Mouse (Mus musculus) embryo, embryonic 11.5 days (tissue): Measurements from ENCODE around the gene Ypel4.

Experiments used
- DNase-seq: peaks from one replicate; pipeline ENCODE4 v3.0.0-alpha.2; 2012; ENCODE audit warnings: low read depth, low spot score

The Ypel4 gene

DNA sequence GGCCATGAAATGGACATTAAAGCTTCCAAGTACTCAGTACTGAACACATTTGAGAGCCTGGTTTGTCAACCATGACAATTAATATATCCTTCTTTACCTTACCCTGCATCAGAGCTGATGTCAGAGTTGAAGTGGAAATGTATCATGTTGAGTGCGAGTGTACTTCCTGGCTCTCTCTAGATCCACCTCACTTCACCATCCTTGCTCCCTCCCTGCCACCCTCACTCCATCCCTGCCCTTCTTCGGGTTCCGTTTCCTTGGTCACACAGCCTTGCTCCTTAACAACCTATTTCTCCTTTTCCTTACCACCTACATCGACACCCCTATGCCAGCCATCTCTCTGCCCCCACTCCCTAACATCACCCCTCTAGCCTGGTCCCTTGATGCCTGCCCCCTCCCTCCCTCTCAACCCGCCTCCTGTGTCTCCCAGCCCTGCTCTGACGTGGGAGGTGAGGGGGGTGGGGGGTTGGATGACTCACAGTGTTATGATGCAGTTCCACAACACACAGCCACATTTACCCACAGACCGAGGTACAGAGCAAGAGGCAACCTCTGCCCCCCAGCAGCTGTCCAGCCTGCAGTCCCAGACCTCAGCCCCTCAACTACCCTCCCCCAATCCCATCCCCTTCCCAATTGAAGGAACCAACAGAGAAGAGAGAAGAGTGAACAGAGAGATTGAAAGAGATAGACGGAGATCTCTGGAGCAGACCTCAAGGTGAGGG, at the start of gene Ypel4:
Ypel4 (plus strand) TSS at position 480 of the 722 bp plus-strand sequence.
- no peak for DNase-seq

DNA sequence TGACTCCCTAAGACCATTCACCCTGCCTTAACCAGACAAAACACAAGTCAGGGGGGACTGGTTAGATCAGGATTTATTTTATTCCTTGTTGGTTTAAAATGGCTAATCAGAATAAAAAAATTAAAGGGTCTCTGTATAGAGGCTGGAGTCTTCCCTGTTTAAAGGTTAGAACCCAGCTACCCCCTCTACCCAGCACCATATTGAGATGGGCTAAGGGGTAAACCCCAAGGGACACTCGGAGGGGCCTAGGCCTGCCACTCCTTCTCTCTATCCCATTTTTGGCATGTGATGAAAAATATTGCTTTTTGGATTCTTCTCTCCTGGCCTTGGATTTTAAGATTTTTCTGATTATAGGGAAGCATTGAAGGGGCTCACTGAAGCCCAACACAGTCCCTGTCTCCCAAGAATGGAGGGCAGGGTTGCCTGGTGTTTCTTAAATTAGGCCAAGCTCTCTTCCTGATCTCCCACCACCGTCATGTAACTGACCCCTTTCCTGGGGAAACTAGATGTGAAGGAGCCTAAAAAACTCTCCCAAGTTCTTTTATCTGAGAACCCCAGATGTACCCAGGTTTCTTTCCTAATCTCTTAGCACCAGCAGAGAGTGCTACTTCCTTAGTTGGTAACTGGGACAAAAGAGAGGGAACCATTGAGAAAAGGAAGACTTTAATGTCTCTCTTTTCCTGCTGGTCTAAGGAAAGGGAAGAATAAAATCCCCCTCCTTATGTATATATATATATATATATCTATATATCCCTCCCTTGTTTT, 45.6 kb upstream of the Ypel4 start:
- DNase-seq = no peak

DNA sequence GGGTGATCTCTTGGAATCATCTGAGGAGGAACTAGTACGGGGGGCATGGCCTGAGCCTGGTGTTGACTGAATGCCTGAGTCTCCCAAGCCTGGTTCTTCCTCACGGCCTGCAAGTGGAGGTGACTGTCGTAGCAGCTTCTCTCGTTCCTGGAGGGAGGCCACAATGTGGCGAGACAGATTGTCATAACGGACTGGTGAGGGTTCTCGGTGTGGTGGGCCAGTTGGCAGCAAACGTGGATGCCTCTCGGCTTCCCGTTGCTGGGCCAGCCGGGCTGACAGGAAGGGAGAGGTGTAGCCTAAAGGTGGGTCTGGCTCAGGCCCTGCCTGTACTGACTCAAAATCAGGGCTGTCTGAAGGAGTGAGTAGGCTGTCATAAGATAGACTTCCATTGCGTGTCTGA, 43.8 kb upstream of the Ypel4 start:
- no peak for DNase-seq

DNA sequence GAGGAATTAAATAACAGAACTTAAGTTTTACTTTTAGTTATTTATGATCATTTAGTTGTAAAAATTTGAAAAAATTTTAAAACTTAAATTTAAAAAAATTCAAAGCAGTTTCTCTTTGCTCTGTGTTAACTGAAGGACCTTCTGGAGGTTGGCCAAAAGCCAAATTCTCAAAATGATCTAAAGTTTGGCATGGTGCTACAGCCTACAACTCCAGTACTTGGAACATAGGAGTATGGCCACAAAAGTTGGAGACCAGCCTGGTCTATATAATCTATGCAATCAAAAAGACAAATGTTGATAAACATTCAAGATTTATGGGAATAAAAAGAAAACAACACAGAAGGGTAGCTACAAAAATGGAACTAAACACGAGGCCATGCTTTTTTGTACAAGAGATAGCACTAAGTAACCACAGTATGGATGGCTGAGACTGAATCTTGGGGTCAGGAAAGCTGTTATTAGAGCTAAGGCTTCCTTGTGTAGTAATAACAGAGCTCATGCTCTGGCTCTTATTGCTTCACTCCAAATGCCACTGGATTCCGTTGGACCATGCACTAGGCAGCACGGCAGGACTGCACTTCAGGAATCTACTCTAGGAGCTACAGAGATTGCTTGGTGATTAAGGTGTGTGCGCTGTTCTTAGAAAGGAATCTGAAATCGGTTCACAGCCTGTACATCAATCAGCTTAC, 38.7 kb upstream of the Ypel4 start:
- DNase-seq = no peak

DNA sequence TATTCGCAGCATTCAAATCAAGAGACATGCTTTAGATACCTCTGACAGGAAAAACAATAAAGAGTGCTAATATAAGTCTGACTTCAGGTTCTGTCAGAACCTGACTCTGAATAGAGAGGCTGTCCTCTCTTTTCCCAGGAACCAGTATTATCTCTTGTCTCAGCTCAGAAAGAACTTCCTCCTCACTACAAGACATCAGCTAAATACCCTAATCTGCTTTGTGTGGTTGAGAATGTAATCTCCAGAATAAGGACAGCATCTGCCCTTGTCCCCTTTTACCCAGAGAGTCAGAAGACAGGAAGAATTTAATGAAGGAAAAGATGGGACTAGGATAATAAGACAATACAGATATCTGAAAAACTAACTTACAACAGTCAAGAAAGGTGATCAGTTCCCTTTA, 30.4 kb upstream of the Ypel4 start:
- no peak for DNase-seq

DNA sequence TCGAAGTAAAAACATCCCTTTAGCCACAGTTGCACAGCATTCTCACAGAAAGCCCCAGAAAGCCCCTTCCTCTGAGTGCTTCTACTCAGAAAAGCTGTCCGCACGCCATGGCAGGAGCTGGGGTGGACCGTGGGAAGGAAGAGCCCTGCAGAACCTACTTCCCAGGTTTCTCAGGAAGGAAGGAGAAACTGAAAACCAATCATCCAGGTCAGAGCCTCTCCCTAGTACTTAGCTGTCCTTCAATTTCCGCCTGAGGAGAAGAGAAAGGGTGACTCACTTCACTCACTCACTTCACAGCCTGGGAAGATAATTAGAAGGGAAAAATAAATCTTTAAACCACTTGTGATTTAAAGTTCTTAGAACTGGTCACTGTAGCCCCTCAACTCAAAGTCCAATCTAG, 29.5 kb upstream of the Ypel4 start:
- DNase-seq = no peak

DNA sequence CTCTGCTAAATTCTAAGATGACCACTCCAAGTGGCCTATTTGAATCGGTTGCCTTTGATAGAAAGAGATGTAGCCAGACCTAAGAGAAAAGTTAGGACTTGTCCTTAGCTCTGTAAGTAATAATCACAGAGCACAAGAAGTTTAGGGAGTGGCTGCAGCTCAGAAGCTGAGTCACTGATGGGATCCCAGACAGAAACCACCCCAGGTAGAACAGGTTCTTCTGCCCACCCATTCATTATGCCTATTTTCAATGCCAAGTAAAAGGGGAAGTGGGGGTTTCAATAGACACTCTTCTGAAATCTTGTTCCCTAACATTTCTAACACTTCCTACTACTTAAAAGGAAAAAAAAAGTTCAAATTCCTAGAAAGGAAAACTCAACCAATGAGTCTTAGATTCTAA, 28.6 kb upstream of the Ypel4 start:
- no peak for DNase-seq

DNA sequence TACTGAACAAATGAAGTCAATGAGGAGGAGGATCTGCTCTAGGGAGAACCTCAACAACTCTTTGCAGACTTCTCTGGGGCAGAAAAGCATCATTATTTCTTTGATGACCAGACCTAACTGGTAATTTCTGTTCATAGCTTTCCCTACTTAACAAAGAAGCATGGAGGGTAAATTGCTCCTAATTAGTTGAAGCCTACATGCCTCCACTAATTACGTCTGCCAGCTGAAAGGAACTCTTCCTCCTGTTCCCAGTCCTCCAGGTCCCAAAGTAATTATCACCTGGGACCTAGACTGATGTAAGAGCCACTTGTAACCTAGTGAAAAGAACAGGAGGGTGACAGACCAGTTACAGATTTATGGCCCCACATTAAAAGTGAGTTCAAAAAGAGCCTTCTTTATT, 26.3 kb upstream of the Ypel4 start:
- DNase-seq = no peak

DNA sequence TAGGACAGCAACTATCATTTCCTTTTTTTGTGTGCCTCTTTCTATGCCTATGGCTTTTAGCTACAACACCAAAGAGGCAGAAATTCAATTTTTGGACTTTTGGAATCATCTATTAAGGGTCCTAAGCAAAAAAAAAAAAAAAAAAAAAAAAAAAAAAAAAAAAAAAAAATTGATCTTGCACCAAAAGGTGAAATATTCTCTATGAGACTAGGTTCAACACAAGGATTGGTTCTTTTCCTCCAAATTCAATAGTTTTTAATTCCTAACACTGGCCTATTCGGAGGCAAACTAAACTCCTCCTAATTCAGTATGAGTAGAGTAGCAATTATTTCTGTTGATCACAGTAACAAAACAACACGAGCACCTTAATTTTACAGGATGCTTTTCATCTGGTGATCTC, 22.0 kb upstream of the Ypel4 start:
- no peak for DNase-seq

DNA sequence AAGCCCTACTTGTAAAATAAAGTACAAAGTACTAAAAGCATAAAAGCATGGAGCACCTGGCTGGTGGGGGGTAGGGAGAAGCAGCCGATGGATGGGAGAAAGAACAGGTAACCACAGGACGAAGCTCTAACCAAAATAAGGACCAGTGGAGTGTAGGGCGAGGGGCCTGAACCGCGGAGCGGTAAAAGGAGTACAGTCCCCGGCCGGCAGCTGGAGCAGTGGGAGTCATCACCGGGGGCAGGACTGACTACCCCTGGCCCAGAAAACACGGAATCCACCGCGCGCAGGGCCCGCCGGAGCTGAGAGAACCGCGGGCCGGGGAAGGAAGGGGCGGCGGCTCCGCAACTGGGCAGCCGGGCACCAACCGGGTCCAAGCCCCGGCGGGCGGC, 19.4 kb upstream of the Ypel4 start:
- no peak for DNase-seq

DNA sequence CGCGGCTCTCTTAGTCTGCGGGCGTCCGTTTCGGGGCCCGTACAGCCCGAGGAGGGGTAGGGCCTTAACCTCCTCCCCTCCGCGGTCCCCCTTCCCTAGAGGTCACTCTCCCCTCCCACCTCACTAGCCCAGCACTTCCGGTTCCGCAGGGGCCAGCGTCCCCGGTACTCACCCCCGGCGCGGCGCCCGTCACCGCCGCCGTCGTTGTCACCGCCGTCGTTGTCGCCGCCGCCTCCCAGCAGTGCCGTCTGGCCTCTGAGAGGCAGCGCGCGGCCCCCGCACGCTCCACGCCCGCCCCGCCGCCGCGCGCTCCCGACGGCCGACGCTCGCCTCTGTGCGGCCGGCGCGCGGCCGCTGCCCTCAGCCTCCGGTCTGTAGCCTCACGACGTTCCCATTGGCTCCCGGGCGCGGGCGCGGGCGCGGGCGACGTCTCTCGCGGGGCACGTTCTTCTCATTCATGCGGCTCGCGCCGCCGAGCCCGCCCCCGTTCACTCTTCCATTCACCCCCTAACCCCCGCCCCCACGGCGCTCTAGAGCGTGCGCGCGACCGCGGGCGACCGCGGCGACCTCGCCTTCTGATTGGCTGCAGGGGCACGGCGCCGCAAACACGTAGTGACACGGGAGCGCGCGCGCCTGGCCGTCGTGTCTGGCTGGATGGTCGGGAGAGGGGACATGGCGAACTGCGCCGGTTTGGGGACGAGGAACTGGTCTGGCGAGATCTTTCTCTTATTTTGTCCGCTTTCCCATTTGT, 18.9 kb upstream of the Ypel4 start, which contains the start of gene Zdhhc5:
Zdhhc5 (minus strand) TSS at position 370 of the 751 bp plus-strand sequence.
- DNase-seq = peak; percentile 99

DNA sequence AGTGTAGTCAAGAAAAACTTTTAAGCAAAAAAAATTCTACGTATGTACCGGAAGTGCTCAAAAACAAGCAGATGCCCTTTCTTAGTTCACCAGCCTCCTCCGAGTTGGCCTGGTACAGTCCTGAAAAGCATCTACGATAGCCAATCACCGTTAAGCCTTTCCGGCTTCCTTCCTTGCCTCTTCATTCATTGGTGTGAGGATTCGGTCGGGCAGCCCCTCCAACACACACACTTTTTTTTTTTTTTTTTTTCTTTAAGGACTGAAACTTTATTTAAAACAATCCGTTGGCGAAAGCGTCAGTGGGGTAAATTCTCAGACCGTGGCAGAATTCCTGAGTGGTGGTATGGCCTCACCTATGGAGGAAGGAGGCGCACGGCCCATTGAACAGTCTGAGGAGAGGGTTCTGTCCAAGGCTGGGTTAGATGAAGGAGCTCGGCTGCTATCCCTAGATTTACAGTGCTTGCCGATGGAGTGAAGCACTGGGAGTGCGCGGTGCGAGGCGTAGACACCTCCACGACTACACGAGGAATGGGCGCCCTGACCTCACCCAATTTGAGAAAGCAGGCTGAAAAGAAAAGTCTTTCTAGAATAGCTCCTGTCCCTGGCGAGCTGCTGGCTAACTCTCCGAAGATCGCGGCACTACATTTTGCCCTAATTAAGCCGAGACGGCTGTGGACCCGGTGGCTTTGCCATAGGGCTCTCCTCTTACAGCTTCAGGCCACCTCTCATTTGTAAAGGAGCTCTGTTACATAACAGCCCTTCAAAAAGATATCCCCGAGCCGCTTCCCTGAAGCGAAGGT, 18.1 kb upstream of the Ypel4 start:
- peak; percentile 82 for DNase-seq

DNA sequence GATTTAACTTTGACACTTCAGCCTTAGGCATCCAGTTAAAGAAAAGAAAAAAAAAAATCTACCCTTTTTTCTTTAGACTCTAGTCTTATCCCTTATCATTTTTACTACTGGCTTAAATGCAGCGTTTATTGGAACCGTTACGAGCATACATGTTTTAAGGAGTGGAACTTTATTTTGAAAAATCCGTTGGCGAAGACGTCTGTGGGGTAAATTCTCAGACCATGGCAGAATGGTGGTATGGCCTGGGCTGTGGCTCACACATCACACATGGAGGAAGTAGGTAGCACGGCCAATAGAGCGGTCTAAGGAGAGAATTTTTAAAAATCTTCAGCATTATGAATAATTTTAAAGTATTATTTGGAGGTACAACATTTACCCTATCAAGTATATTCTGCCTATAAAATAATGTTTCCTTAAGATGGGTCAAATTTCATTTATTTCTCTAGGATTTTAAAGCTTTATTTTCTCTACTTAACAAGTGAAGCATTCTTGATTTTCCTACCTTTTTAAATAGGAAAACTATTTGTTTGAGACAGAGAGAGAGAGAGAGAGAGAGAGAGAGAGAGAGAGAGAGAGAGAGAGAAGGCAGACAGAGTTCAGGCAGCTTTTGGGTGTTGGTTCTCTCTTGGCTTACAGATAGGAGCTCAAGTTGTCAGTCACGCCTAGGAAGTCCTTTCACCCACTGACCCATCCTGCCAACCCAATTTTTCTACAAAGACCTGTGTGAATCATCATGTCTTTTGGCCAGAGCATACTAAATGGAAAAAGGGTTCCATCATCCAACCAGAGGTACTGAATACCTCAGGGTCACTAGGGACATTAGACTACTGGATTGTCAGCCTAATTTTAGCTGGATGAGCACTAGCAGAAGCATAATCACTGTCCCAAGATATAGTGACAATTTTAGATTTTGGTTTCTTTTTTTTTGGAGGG, 17.2 kb upstream of the Ypel4 start:
- DNase-seq = no peak

DNA sequence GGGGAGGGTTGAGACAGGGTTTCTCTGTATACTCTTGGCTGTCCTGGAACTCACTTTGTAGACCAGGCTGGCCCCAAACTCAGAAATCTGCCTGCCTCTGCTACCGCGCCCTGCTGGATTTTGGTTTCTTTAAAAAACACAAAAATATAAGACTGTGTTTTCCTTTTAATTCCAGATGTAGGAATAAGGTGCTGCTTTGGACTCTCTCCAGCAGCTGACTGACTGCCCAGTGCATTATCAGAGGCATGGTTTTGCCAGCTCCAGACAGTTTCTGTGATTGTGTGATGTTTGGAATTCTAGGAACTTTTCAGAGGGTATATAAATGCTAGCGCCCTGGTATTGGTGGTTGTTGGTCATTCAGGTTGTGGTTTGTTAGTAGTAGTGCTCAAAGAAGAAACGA, 16.5 kb upstream of the Ypel4 start:
- no peak for DNase-seq

DNA sequence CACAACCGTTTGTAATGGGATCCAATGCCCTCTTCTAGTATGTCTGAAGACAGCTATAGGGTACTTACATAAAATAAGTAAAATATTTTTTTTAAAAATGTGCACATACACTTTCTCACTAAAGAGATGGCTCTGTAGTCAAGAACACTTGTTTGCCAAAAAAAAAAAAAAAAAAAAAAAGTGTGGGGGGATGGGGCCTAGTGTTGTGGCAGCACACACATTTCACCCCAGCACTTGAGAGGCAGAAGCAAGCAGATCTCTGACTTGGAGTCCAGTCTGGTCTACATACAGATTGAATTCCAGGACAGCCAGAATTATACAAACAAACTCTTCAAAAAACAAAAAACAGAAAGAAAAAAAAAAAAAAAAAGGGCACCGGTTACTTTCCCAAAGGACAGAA, 13.1 kb upstream of the Ypel4 start:
- no peak for DNase-seq

DNA sequence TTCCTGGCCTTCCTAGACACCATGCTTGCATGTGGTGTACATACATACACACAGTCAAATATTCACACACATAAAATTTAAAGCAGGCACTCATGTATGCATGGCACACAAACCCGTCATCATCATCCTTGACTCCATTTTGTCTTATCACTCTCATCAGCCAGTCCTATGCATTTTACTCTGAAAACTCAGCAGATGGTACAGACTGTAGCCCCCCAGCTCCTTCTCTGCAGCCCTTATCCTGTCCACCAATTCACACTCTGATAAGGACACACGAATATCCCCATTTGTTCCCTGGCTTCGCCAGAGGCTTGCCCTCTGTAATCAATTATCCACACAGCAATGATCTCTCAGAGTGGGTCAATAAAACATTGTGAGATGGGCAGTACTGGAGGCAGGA, 12.7 kb upstream of the Ypel4 start:
- DNase-seq = no peak

DNA sequence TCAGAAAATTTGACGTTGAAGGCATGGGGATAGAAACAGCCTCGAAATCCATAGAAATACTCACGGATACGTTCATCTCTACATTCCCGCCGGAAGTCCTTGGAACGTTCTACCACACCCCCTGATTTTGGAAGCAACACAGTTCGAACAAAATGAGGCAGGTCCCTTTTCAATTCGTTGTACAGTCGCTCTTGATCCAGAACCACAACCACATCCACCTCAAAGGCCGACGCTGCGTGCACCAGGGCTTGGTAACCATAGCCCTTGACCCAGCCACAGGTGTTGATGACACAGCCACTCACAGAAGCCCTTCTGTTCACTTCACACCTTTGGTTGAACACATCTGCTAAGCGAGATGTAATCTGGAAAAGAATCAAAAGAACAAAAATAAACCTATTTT, 10.0 kb upstream of the Ypel4 start:
- DNase-seq = no peak

DNA sequence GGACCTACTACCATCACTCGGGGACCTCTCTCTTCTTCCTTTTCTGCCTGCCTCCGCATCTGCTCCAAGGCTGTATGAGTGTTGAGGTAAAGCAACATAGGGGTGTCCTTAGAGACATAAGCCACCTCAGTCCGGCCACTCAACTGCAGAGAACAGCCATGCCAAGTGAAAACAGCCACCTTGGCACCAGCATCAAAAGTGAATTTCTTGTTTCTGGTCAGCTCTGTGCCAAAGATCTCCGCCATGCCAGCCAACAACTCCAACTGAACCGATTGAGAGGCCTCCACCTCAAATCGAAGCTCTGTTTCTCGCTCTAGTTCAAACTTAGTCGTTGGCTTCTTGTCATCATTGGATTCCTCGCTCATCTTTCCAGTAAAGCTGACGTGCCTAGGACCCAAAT, 8.1 kb upstream of the Ypel4 start:
- no peak for DNase-seq

DNA sequence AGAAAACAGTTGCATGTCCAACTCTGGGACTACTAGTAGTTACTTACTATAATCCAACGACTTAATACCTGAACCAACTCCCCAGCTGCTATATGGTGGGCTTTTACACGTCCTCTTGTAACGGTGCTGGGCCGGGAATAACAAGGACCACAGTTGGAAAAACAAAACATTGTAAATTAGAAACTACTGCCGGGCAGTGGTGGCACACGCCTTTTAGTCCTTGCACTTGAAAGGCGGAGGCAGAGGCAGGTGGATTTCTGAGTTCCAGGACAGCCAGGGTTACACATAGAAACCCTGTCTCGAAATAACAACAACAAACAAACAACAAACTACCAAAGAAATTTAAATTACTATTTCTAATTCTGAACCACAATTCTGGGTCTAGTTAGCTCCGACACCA, 7.1 kb upstream of the Ypel4 start:
- DNase-seq = no peak
